Mouse (Mus musculus) brain, adult 2 months (tissue): ENCODE measurements around the gene Med31.

Experiments
- DNase-seq: peaks from one replicate; pipeline ENCODE4 v3.0.0; 2011; ENCODE audit warnings: low read depth, low spot score

Gene Med31

GRCm38 (mm10) chr11:72215410-72215797, at the start of gene Med31:
TSS of gene Med31 (minus strand) at chr11:72215592.
- DNase-seq, result peak; percentile 95

DNA sequence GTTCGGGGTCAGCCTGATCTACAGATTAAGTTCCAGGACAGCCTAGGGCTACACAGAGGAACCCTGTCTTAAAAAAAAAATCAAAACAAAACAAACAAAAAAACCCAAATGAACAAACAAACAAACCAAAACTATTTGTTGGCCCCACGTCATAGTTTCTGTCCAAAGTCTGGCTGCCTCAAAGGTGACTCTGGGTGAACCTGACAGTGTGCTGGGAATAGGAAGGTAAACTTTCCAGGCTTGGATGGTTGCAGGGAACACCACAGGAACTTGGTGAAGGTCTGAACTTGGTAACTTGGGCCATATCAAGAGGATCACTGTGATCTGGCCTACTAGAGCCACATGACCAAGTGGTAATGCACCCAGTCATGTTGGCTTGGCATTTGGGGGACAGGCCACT, 41.0 kb upstream of the Med31 start:
- DNase-seq, result no peak

- no peak for DNase-seq
Measured at GRCm38 (mm10) chr11:72255629-72256028, 40.2 kb upstream of the Med31 start.

GRCm38 (mm10) chr11:72245196-72245753, 29.9 kb upstream of the Med31 start:
- peak; percentile 59 for DNase-seq

DNA sequence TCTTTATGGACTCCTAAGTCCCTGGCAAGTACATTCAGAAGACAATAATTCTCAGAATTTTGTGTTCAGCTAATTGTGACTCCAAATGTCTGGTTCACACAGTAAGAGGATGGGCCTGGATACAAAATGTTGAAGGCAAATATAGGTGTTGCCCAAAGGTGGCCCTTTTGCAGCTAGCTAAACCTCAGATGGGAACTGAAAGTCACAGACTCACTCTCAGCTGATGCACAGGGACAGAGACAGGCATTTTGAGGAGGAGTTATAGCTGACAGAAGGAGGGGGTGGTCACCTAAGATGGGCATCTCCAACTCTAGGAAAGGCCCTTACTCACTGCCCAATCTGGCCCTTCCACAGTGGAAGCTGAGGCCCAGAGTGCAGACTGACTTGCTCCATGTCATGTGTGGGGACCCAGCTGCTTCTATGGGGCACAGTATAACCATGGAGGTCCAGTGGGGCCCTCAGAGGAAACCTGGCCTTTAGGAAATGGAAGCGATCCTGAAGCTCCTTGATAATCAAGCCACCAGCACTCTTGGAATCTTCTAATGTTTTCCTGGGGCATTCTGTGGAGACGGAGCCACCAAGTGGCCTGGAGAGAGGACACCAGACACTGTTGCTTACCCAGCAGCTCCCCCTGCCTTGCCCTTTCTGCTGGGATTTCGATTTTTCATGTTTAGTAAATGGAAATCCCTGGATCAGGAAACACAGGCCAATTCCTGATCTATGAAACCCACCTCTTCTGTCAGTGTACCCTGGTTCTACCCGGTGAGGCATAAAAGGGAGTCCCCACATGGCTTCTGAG, 24.9 kb upstream of the Med31 start:
- peak; percentile 57 for DNase-seq

- DNase-seq, result peak; percentile 93
Measured at GRCm38 (mm10) chr11:72234013-72234412, 18.6 kb upstream of the Med31 start.

DNA sequence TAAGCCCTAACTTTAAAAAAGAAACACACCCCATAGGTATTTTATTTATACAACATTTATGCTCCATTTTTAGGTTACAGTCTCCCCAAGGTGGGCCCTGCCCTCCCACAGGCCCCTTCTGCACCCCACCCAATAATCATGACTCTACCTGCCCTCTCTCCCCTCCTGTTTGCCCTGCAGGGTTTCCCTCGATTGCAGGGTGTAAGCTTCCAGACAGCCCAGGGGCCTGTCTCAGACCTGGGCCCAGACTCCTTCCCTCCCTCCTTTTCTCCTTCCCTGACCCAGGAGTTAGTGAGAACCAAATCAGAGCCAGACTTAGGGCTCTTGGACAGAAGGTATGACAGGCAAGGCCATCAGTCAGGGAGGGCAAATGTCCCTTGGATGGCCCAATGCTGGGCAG, 17.6 kb upstream of the Med31 start:
- no peak for DNase-seq

- DNase-seq, result no peak
Measured at GRCm38 (mm10) chr11:72232068-72232467, 16.7 kb upstream of the Med31 start.

DNA sequence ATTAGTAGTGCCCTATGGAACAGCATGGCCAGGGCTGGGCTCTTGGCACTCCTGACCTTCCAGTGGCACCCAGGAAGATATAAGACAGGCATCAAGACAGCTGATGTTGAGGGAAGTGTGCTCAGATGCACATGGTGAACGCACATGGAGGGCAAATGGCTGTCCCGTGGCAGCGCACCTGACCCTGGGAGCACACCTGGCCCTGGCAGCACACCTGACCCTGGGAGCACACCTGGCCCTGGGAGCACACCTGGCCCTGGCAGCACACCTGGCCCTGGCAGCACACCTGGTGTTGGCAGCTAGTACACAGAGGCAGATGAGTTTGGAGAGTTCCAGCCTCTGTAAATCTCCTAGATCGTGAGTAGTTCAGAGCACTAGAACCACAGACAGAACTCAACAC, 13.1 kb upstream of the Med31 start:
- DNase-seq, result no peak

- DNase-seq, result no peak
Measured at GRCm38 (mm10) chr11:72226901-72227300, 11.5 kb upstream of the Med31 start.

DNA sequence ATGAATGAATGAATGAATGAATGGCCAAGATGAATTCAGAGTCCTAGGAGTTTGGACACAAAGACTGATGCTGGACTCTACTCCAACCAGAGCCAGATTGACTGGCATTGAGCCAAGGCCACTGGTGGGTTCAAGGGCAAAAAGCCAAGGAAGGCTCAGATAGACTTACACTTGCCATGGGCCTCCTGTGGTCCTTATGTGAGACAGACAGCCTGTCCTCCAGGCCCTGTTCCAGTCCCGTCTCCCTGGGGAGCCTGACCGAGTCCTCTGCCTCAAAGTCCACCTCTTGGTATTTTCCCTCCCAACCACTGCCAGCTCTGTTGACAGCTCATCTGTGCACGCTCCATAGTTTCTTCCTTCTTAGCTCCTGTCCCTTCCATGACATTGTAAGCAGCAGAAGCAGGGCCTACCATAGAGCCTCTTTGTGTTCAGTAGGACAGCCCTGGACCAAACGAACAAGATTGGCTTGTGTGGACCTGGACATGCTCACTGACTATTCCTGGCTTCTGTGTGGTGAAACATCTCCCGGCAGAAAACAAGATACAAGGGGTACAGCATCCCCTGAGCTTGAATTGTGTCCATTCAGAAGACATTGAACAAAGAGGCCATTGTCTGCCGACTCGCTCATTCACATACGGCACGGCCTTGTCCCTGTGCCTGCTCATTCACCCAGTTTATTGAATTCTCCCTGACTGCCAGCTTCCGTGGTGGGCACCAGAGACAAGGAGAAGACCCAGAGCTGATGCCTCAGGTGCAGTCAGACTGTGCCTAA, 10.8 kb upstream of the Med31 start:
- DNase-seq, result peak; percentile 92

- DNase-seq, result peak; percentile 92
Measured at GRCm38 (mm10) chr11:72224865-72225264, 9.5 kb upstream of the Med31 start.

DNA sequence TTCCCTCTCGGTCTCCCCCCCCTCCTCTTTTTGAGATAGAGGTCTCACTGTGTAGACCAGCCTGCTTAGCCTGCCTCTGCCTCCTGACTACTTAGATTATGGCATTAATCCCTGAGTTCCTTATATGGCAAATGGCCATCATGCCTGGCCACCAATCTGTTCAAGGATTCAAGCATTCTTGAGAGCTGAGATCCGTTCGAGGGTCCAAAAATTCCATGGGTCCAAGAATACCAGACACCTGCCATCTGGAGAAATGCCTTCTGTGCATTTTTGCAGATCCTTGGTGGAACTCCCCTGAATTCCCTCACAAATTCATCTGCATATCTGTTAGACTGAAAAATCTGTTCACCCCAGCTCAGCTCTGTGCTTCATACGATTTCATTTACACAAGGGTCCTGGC, 8.0 kb upstream of the Med31 start:
- no peak for DNase-seq

GRCm38 (mm10) chr11:72221278-72221677, 5.9 kb upstream of the Med31 start:
- peak; percentile 87 for DNase-seq

DNA sequence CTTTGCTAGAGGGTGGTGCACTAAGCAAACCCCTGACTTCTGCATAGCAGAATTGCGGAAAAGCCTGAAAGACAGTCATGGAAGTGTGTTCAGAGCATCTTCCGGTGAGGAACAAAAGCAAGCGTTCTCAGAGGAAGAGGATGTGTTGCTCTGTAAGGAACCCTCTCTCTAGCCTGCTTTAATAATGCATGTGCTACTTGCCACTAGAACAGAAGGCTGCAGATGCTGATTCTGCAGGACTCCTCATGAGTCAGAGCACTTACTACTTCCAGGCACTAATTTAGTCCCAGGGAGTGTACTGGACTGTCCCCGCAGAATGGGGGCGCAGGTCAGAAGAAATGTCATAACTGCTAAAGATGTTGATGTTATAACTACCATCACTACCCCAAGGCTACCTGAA, 1.7 kb upstream of the Med31 start:
- peak; percentile 59 for DNase-seq

DNA sequence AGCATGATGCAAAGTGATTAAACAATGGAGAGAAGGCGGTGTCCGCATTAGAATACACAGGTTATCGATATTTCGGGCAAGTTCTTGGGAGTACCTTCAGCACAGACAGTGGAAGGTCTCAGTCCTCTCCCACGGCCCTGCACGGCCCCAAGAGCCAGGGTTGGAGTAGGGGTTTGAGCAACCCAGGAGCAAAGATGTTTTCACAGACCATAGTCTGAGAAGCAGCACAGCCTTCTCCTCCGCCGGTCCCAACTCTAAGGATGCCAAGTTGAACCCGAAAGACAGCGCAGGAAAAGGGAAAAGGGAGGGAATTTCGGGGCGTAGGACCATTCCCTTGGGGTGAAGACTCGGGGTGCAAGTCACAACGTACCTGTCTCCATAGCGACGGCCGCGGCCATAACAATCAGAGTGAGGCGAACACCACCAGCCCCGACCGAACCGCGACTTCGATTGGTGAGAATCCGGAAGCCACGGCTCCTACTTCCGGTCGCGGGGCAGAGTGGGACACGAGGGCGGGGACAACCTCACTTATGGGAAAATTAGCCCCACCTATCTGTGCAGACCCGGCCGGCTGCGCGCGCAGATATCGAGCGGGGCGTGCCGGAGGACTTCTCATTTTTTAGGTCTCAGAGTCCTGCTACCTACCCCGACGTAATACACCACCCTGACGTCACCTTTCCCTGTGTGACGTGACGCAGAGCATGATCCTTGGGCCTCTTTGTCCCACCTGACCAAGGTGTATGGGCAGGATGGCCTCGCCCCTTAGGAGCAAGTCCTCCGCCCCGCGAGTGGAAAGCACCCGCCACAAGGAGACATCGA, 592 bp downstream of the Med31 start:
- DNase-seq, result peak; percentile 98

DNA sequence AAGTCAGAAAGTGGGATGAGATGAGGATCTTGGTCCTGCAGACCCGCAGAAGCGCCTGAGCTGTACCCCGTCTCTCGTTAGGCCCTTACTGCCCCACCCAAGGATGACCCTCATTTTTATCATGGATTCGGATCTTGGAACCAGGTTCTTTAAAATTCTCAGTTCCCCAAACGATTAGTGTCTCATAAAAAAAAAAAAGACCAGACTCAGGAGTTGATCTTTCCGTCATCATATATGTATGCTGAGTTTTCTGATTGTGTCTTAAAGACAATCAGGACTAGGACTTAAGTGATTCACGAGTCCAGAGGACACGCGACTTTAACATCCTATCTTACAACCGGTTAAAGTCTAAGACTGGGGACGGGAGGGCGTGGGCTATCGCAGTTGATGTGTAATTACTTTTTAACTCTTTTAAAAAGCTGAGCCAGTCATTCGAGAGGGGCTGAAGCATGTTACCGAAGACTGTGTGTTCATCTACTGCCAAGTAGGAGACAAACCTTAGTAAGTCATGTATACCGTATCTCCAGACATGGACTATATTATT, 7.5 kb downstream of the Med31 start:
- DNase-seq, result no peak

GRCm38 (mm10) chr11:72207204-72207833, 8.1 kb downstream of the Med31 start, which contains the start of the genes 4933427D14Rik and Txndc17:
TSS of gene 4933427D14Rik (minus strand) at chr11:72207459.
TSS of gene Txndc17 (plus strand) at chr11:72207547.
- peak; percentile 93 for DNase-seq

DNA sequence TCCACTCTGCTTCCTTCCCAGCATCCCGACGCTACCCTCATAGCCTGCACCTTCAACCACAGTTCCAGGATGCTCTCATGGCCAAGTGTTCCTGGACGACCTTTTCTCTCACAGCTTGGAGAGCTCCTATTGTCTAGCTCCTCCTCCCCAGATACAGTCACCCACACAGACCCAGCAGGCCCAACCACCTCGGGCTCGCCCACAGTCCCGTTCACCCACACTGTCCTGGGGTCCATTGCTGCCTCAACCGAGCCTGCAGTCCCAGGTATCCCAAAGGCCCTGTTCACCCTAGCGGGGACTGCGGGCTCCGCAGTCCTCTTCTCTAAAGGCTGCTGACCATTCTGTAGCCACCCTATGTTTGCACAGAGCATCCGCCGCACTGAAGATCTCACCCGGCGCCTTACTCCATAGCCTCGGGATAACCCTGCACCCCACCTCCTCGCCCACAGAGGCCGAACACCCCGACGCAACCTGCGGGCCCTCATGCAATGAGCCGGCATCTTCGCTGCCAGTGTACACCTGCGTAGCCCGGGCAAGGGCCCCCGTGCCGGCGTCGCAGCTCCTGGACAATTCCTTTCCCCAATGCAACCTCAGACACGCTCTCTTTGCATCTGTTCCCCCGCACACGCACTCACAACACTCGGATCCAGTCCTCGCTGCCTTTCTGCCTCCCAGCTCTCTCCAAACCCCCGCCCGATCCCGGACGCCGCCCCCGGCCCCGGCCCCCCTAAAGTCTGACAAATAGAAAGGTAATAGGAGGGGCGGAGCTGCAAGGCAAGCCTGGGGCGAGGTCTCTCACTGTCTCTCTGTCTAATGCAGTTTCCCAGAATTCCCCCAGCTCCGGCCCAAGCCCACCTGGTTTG, 8.8 kb downstream of the Med31 start, which contains the start of gene Gm43951:
Gene Gm43951 (minus strand): TSS at position 500 of the 863 bp plus-strand sequence.
- DNase-seq, result peak; percentile 63

DNA sequence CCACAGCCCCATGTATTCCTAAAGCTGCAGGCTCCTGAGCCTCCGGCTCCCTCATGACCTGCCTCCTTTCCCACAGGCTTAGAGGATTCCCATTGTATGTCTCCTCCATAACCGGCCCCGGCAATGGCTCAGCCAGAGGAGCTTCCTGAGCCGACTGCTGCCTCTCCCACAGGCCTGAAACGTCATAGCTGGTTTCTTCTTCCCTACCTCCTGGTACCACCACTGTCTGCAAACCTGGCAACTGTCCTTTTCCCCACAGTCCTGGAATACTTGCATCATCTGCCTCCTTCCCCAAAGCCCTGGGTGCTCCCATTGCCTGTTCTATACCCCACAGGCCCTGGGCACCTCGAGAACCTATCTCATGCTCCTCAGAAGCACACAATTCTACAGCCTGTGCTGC, 10.1 kb downstream of the Med31 start:
- peak; percentile 52 for DNase-seq
